26 mouse cellular contexts compared by ENCODE assay signal in genomic region chr19:27931136-27931535, GRCm38 (mm10).
DNase-seq lines count a peak whose midpoint lies in the region; ATAC-seq and TF ChIP-seq lines count a peak whose summit lies in the region.
"Had no signal": no experiment of that assay in that cellular context is flagged by ENCODE, and none has a peak within 500 bp of the region (broad histone marks: within the 10 kb centered on the region; RNA-seq: fewer than 3 reads in every experiment).

No protein-coding gene starts in this region.

- no peak overlapping the region for H3K4me3 ChIP-seq in heart, postnatal 0 days (ENCODE audit: low read depth, low read length)
- H3K4me3 ChIP-seq in left cerebral cortex, adult 2 months: no peak overlapping the region
- H3K4me3 ChIP-seq in stomach, postnatal 0 days (ENCODE audit: low read depth, low read length): no peak overlapping the region
- no peak overlapping the region for H3K4me3 ChIP-seq in midbrain, embryonic 15.5 days
- H3K4me3 ChIP-seq: embryonic facial prominence, embryonic 15.5 days; erythroblast, embryonic 14.5 days; forebrain, embryonic 10.5 days; forebrain, embryonic 15.5 days; heart, embryonic 10.5 days; hindbrain, embryonic 10.5 days; hindbrain, embryonic 15.5 days had no signal

- no peak for ATAC-seq in heart, postnatal 0 days (ENCODE audit: insufficient read depth, low read depth)
- ATAC-seq in stomach, postnatal 0 days (ENCODE audit: low FRiP score, low TSS enrichment): no peak
- ATAC-seq in midbrain, embryonic 15.5 days (replicated peaks): no peak
- ATAC-seq: activated CD4-positive, CD25-positive, alpha-beta regulatory T cell, adult 4 months; forebrain, embryonic 15.5 days; inflammation-experienced regulatory T-cells, adult 6 months had no signal

- DNase-seq in heart, postnatal 0 days (ENCODE audit: low spot score): no peak
- no peak for DNase-seq in heart, postnatal 25 days (ENCODE audit: low spot score)
- DNase-seq in left cerebral cortex, adult 2 months (ENCODE audit: extremely low spot score in 1 of 2, low spot score in 2 of 2): no peak
- no peak for DNase-seq in left cerebral cortex, adult 9 months (ENCODE audit: low spot score in 2 of 2)
- peak; percentile 18 for DNase-seq in NIH3T3 (ENCODE audit: low read depth)
- no peak for DNase-seq in stomach, postnatal 0 days (ENCODE audit: low spot score)
- DNase-seq in right cerebral cortex, adult 18-20 months: no peak
- DNase-seq: adrenal gland, postnatal 14 days; cerebellum, adult 11-12 months; cerebellum, adult 9-10 months; cerebellum, postnatal 36 days; embryo, embryonic 11 days; gastrocnemius, postnatal 10 days; heart, adult 18-20 months; heart, postnatal 14 days had no signal

- WGBS in heart, postnatal 0 days: 94% methylated on average over 2 of the region's 2 CpGs
- 96% methylated on average over 2 of the region's 2 CpGs for WGBS in stomach, postnatal 0 days
- 98% methylated on average over 2 of the region's 2 CpGs for WGBS in midbrain, embryonic 15.5 days

- intact Hi-C loops in heart, postnatal 25 days (cut with DNase I): no loop called here
- intact Hi-C loops in left cerebral cortex, adult 2 months (cut with DNase I): no loop called here

- H3K27ac ChIP-seq in heart, postnatal 0 days (ENCODE audit: low read depth): no peak overlapping the region
- no peak overlapping the region for H3K27ac ChIP-seq in left cerebral cortex, adult 2 months
- no peak overlapping the region for H3K27ac ChIP-seq in stomach, postnatal 0 days (replicated peaks)
- no peak overlapping the region for H3K27ac ChIP-seq in midbrain, embryonic 15.5 days
- H3K27ac ChIP-seq: embryonic facial prominence, embryonic 15.5 days; forebrain, embryonic 10.5 days; forebrain, embryonic 15.5 days; heart, embryonic 10.5 days; hindbrain, embryonic 10.5 days; hindbrain, embryonic 15.5 days had no signal

- no peak overlapping the region for H3K4me2 ChIP-seq in heart, postnatal 0 days (ENCODE audit: low read depth, low read length)
- no peak overlapping the region for H3K4me2 ChIP-seq in stomach, postnatal 0 days (replicated peaks; ENCODE audit: low read depth)
- H3K4me2 ChIP-seq in midbrain, embryonic 15.5 days: no peak overlapping the region
- H3K4me2 ChIP-seq: embryonic facial prominence, embryonic 15.5 days; forebrain, embryonic 15.5 days; hindbrain, embryonic 15.5 days had no signal

- H3K9me3 ChIP-seq in heart, postnatal 0 days (replicated peaks; ENCODE audit: control insufficient read depth, low read length): no peaks in the 10 kb centered on the region
- no peaks in the 10 kb centered on the region for H3K9me3 ChIP-seq in stomach, postnatal 0 days (ENCODE audit: control insufficient read depth, low read length)
- no peaks in the 10 kb centered on the region for H3K9me3 ChIP-seq in midbrain, embryonic 15.5 days
- H3K9me3 ChIP-seq: embryonic facial prominence, embryonic 15.5 days; forebrain, embryonic 10.5 days; forebrain, embryonic 15.5 days; G1E; heart, embryonic 10.5 days; hindbrain, embryonic 10.5 days; hindbrain, embryonic 15.5 days had no signal

- H3K4me1 ChIP-seq in heart, postnatal 0 days (ENCODE audit: control insufficient read depth, insufficient read depth): no peaks in the 10 kb centered on the region
- no peaks in the 10 kb centered on the region for H3K4me1 ChIP-seq in stomach, postnatal 0 days (replicated peaks; ENCODE audit: control insufficient read depth, insufficient read depth)
- H3K4me1 ChIP-seq in midbrain, embryonic 15.5 days: peaks cover 5% of the 10 kb centered on the region; the same call in 1 of the 2 replicates
- H3K4me1 ChIP-seq: embryonic facial prominence, embryonic 15.5 days; heart, embryonic 10.5 days; hindbrain, embryonic 10.5 days had no signal

- H3K27me3 ChIP-seq in heart, postnatal 0 days (ENCODE audit: control insufficient read depth, insufficient read depth, low read length): no peaks in the 10 kb centered on the region
- H3K27me3 ChIP-seq in stomach, postnatal 0 days (ENCODE audit: control insufficient read depth, insufficient read depth, low read length): no peaks in the 10 kb centered on the region
- no peaks in the 10 kb centered on the region for H3K27me3 ChIP-seq in midbrain, embryonic 15.5 days (replicated peaks)
- H3K27me3 ChIP-seq: embryonic facial prominence, embryonic 15.5 days; forebrain, embryonic 15.5 days; hindbrain, embryonic 15.5 days had no signal

- H3K36me3 ChIP-seq in heart, postnatal 0 days (replicated peaks; ENCODE audit: control insufficient read depth, insufficient read depth, low read length): no peaks in the 10 kb centered on the region
- H3K36me3 ChIP-seq in stomach, postnatal 0 days (ENCODE audit: control insufficient read depth, insufficient read depth, low read length): no peaks in the 10 kb centered on the region
- H3K36me3 ChIP-seq in midbrain, embryonic 15.5 days (replicated peaks): no peaks in the 10 kb centered on the region
- H3K36me3 ChIP-seq: embryonic facial prominence, embryonic 15.5 days; forebrain, embryonic 15.5 days; heart, embryonic 10.5 days; hindbrain, embryonic 15.5 days had no signal

- TF ChIP-seq CTCF in heart, postnatal 0 days (IDR thresholded peaks at IDR 0.05; ENCODE audit: low read depth): 0 out of 2 replicates have a peak, but pooled peaks have one; percentile 8
- TF ChIP-seq CTCF in left cerebral cortex, adult 2 months (IDR thresholded peaks at IDR 0.05): peak; percentile 17
- TF ChIP-seq CTCF in stomach, postnatal 0 days (IDR thresholded peaks at IDR 0.05; ENCODE audit: low read depth): peak; percentile 30

- no peak for TF ChIP-seq EP300 in heart, postnatal 0 days (IDR thresholded peaks at IDR 0.05; ENCODE audit: low read depth)
- no peak for TF ChIP-seq EP300 in stomach, postnatal 0 days (optimal IDR thresholded peaks at IDR 0.05)

- no peak overlapping the region for H3K9ac ChIP-seq in heart, postnatal 0 days (replicated peaks; ENCODE audit: low read depth, low read length)
- no peak overlapping the region for H3K9ac ChIP-seq in stomach, postnatal 0 days (ENCODE audit: low read length)
- no peak overlapping the region for H3K9ac ChIP-seq in midbrain, embryonic 15.5 days
- H3K9ac ChIP-seq: embryonic facial prominence, embryonic 15.5 days; forebrain, embryonic 15.5 days; hindbrain, embryonic 15.5 days had no signal
